Mouse (Mus musculus): Measurements from ENCODE around the gene Ncs1. TPM values are rescaled to one million over a fixed set of nuclear protein-coding genes. Genes with fewer than 3 reads are reported as not detected.

Gene Ncs1
- not detected in 2 replicates for polyA plus RNA-seq (2012; ENCODE audit: insufficient read depth, insufficient read length, low replicate concordance, missing spikeins)

- peak; percentile 56; the same call in 1 of the 2 replicates for TF ChIP-seq POLR2A (IDR thresholded peaks at IDR 0.05; ENCODE audit: insufficient read depth, low read depth, low read length)
- no peak for TF ChIP-seq CTCF (IDR thresholded peaks at IDR 0.05; ENCODE audit: insufficient read depth, low read depth, low read length)
- Histone ChIP-seq H3K27ac (ENCODE audit: insufficient read depth, low read depth, low read length) (peak within 1 kb of the TSS; percentile 84), H3K4me1 (ENCODE audit: control insufficient read depth, insufficient read depth, low read length) (peaks cover 48% of the 10 kb centered on the region), H3K4me3 (ENCODE audit: insufficient read depth, low read depth, low read length) (peak within 1 kb of the TSS; percentile 94)
- under 1% methylated on average over 89 of the region's 89 CpGs for WGBS
Observed at GRCm38 (mm10) chr2:31245491-31246141, at the start of gene Ncs1. Gene Ncs1 (plus strand): TSS chr2:31245823.

DNA sequence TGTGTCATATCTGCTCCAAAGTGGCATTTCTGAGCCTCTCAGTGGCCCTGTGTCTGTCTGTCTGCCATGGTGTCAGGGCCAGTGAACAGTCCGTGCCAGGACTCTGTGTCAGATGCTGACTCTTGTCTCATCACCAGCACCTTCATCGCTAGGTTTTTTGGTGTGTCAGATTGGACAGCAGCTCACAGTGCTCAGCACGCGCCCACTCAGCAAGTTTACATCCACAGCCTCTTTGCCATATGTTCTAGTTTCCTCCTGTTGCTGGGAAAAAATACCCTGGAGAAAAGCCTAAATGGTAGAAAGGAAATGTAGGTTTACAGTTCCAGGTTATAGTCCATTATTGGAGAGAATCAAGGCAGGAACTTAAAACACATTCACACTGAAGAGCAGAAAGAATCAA is 47.0 kb upstream of the Ncs1 start:
- H3K4me1 ChIP-seq (ENCODE audit: control insufficient read depth, insufficient read depth, low read length): peaks cover 4% of the 10 kb centered on the region
- TF ChIP-seq CTCF (IDR thresholded peaks at IDR 0.05; ENCODE audit: insufficient read depth, low read depth, low read length) (no peak), POLR2A (IDR thresholded peaks at IDR 0.05; ENCODE audit: insufficient read depth, low read depth, low read length) (no peak)
- H3K4me3 ChIP-seq (ENCODE audit: insufficient read depth, low read depth, low read length): no peak overlapping the region
- 90% methylated on average over 4 of the region's 4 CpGs for whole genome bisulfite sequencing
- no peak overlapping the region for H3K27ac ChIP-seq (ENCODE audit: insufficient read depth, low read depth, low read length)

GRCm38 (mm10) chr2:31200051-31200450 is 45.6 kb upstream of the Ncs1 start:
- Histone ChIP-seq H3K4me3 (ENCODE audit: insufficient read depth, low read depth, low read length) (no peak overlapping the region), H3K4me1 (ENCODE audit: control insufficient read depth, insufficient read depth, low read length) (peaks cover 4% of the 10 kb centered on the region; the same call in 1 of the 2 replicates), H3K27ac (ENCODE audit: insufficient read depth, low read depth, low read length) (no peak overlapping the region)
- WGBS: 78% methylated on average over 2 of the region's 2 CpGs
- TF ChIP-seq POLR2A (IDR thresholded peaks at IDR 0.05; ENCODE audit: insufficient read depth, low read depth, low read length) (no peak), CTCF (IDR thresholded peaks at IDR 0.05; ENCODE audit: insufficient read depth, low read depth, low read length) (no peak)

- TF ChIP-seq CTCF (IDR thresholded peaks at IDR 0.05; ENCODE audit: insufficient read depth, low read depth, low read length) (no peak), POLR2A (IDR thresholded peaks at IDR 0.05; ENCODE audit: insufficient read depth, low read depth, low read length) (no peak)
- peaks cover 16% of the 10 kb centered on the region for H3K4me1 ChIP-seq (ENCODE audit: control insufficient read depth, insufficient read depth, low read length)
- 92% methylated on average over 7 of the region's 7 CpGs for WGBS
- no peak overlapping the region for H3K27ac ChIP-seq (ENCODE audit: insufficient read depth, low read depth, low read length)
- H3K4me3 ChIP-seq (ENCODE audit: insufficient read depth, low read depth, low read length): no peak overlapping the region
Observed at GRCm38 (mm10) chr2:31201851-31202250, 43.8 kb upstream of the Ncs1 start.

- Histone ChIP-seq H3K27ac (ENCODE audit: insufficient read depth, low read depth, low read length) (no peak overlapping the region), H3K4me1 (ENCODE audit: control insufficient read depth, insufficient read depth, low read length) (peaks cover 16% of the 10 kb centered on the region), H3K4me3 (ENCODE audit: insufficient read depth, low read depth, low read length) (no peak overlapping the region)
- TF ChIP-seq CTCF (IDR thresholded peaks at IDR 0.05; ENCODE audit: insufficient read depth, low read depth, low read length) (no peak), POLR2A (IDR thresholded peaks at IDR 0.05; ENCODE audit: insufficient read depth, low read depth, low read length) (no peak)
- 81% methylated on average over 3 of the region's 3 CpGs for WGBS
Observed at GRCm38 (mm10) chr2:31202357-31202756, 43.3 kb upstream of the Ncs1 start.

GRCm38 (mm10) chr2:31202956-31203355 is 42.7 kb upstream of the Ncs1 start:
- Histone ChIP-seq H3K4me1 (ENCODE audit: control insufficient read depth, insufficient read depth, low read length) (peaks cover 16% of the 10 kb centered on the region), H3K27ac (ENCODE audit: insufficient read depth, low read depth, low read length) (no peak overlapping the region), H3K4me3 (ENCODE audit: insufficient read depth, low read depth, low read length) (no peak overlapping the region)
- WGBS: 91% methylated on average over 4 of the region's 4 CpGs
- no peak for TF ChIP-seq CTCF (IDR thresholded peaks at IDR 0.05; ENCODE audit: insufficient read depth, low read depth, low read length)
- no peak for TF ChIP-seq POLR2A (IDR thresholded peaks at IDR 0.05; ENCODE audit: insufficient read depth, low read depth, low read length)

DNA sequence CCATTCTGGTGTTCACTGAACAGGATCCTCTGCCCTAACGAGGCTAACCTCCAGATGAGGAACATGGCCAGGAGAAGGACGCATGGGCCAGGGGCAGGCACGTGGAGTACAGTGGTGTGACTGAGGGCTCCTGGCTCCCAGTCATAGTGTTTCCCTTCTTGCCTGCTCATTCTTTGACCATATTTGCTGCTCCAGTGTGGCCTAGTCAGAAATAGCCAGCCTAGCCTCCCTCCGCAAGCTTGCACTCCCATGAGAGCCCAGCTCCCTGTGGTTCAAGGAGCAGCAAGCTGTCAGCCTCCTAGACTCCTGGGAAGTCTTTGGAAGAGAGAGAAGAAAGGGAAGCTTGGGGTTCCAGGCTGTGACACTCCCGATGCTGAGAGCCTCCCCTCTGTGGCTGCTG is 40.9 kb upstream of the Ncs1 start:
- no peak overlapping the region for H3K27ac ChIP-seq (ENCODE audit: insufficient read depth, low read depth, low read length)
- H3K4me1 ChIP-seq (ENCODE audit: control insufficient read depth, insufficient read depth, low read length): peaks cover 20% of the 10 kb centered on the region
- TF ChIP-seq POLR2A (IDR thresholded peaks at IDR 0.05; ENCODE audit: insufficient read depth, low read depth, low read length) (no peak), CTCF (IDR thresholded peaks at IDR 0.05; ENCODE audit: insufficient read depth, low read depth, low read length) (no peak)
- WGBS: 72% methylated on average over 5 of the region's 5 CpGs
- H3K4me3 ChIP-seq (ENCODE audit: insufficient read depth, low read depth, low read length): no peak overlapping the region

DNA sequence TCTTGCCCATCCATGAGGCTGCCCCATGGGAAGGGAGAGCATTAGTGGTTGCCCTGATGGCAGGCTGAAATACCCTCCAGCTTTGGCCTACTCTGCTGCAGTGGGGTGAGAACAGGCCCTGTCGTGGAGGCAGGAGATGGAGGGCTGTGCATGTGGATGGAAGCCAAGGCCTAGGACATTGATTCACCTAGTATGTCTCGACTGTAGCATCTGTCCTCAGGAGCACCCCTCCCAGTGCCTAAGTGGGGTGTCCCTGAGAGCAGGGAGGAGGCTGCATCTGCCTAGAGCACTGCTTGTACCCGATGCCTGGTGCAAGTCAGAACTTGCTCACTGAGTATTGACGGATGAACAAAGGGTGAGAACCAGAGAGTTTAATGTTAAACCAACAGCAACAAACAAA is 39.4 kb upstream of the Ncs1 start:
- 37% methylated on average over 4 of the region's 4 CpGs for WGBS
- H3K27ac ChIP-seq (ENCODE audit: insufficient read depth, low read depth, low read length): no peak overlapping the region
- TF ChIP-seq CTCF (IDR thresholded peaks at IDR 0.05; ENCODE audit: insufficient read depth, low read depth, low read length) (no peak), POLR2A (IDR thresholded peaks at IDR 0.05; ENCODE audit: insufficient read depth, low read depth, low read length) (no peak)
- peaks cover 30% of the 10 kb centered on the region for H3K4me1 ChIP-seq (ENCODE audit: control insufficient read depth, insufficient read depth, low read length)
- H3K4me3 ChIP-seq (ENCODE audit: insufficient read depth, low read depth, low read length): no peak overlapping the region

- Histone ChIP-seq H3K4me1 (ENCODE audit: control insufficient read depth, insufficient read depth, low read length) (peaks cover 34% of the 10 kb centered on the region), H3K27ac (ENCODE audit: insufficient read depth, low read depth, low read length) (no peak overlapping the region), H3K4me3 (ENCODE audit: insufficient read depth, low read depth, low read length) (no peak overlapping the region)
- TF ChIP-seq POLR2A (IDR thresholded peaks at IDR 0.05; ENCODE audit: insufficient read depth, low read depth, low read length): no peak
- TF ChIP-seq CTCF (IDR thresholded peaks at IDR 0.05; ENCODE audit: insufficient read depth, low read depth, low read length): no peak
- 51% methylated on average over 8 of the region's 8 CpGs for WGBS
Observed at GRCm38 (mm10) chr2:31206882-31207281, 38.7 kb upstream of the Ncs1 start.
